Mouse (Mus musculus) ES-Bruce4 (cell line): ENCODE data around the gene Fam120a.

ENCODE experiments used
- CTCF ChIP-seq: IDR thresholded peaks from one replicate; pipeline ENCODE4 v1.8.1; 2011; ENCODE audit warnings: low read depth, low read length
- EP300 ChIP-seq: IDR thresholded peaks from 2 replicates; pipeline ENCODE4 v1.6.1; 2011; ENCODE audit warnings: low read depth, low read length; ENCODE audit not compliant: insufficient read depth
- POLR2A ChIP-seq: IDR thresholded peaks from one replicate; pipeline ENCODE4 v1.8.1; 2011; ENCODE audit warnings: low read length; ENCODE audit not compliant: insufficient read depth

GRCm38 (mm10) chr13:48890260-48890960 lies 77.4 kb downstream of the Fam120a start:
- TF ChIP-seq POLR2A, result no peak
- no peak for TF ChIP-seq EP300
- no peak for TF ChIP-seq CTCF
